Mouse (Mus musculus) erythroblast, embryonic 14.5 days (primary cell): ENCODE data around the gene Vezt. TPM values are rescaled to one million over a fixed set of nuclear protein-coding genes. Genes with fewer than 3 reads are reported as not detected.

Source experiments
- H3K27me3 ChIP-seq: 2 replicates; pipeline ENCODE4 v1.6.1; 2012; ENCODE audit warnings: inconsistent platforms; ENCODE audit not compliant: control insufficient read depth
- H3K36me3 ChIP-seq: 2 replicates; pipeline ENCODE4 v1.6.1; 2012; ENCODE audit warnings: mild to moderate bottlenecking, inconsistent platforms; ENCODE audit not compliant: control insufficient read depth
- H3K4me1 ChIP-seq: 2 replicates; pipeline ENCODE4 v1.6.1; 2012; ENCODE audit warnings: inconsistent platforms; ENCODE audit not compliant: control insufficient read depth
- H3K4me3 ChIP-seq: replicated peaks from 2 replicates; pipeline ENCODE3; 2012; ENCODE audit warnings: moderate library complexity, mild to moderate bottlenecking, inconsistent platforms
- H3K9me3 ChIP-seq: 2 replicates; pipeline ENCODE4 v1.6.1; 2012; ENCODE audit warnings: low read length, inconsistent platforms, mixed read lengths; ENCODE audit not compliant: control insufficient read depth
- GATA1 ChIP-seq: IDR thresholded peaks from 2 replicates; pipeline ENCODE4 v1.6.1; 2012; ENCODE audit warnings: low read length, inconsistent platforms, mixed read lengths
- TAL1 ChIP-seq: IDR thresholded peaks from 3 replicates; pipeline ENCODE4 v1.6.1; 2012; ENCODE audit warnings: low read length, inconsistent platforms, mixed read lengths
- polyA plus RNA-seq: library from polyadenylated mRNA; stranded (reverse); fragments of >175 nt; gene quantifications from 2 replicates; pipeline ENCODE4 v1.2.3, GENCODE M21; 2012

The Vezt gene
- polyA plus RNA-seq, 1 experiment: 0.83 TPM

GRCm38 (mm10) chr10:94043908-94044307 is 8.3 kb upstream of the Vezt start:
- Histone ChIP-seq H3K4me3 (no peak overlapping the region), H3K4me1 (peaks cover 19% of the 10 kb centered on the region), H3K36me3 (peaks cover 43% of the 10 kb centered on the region), H3K27me3 (no peaks in the 10 kb centered on the region), H3K9me3 (no peaks in the 10 kb centered on the region)
- TF ChIP-seq TAL1: no peak
- no peak for TF ChIP-seq GATA1

GRCm38 (mm10) chr10:94038366-94039260 is 3.0 kb upstream of the Vezt start:
- H3K9me3 ChIP-seq: no peaks in the 10 kb centered on the region
- TF ChIP-seq GATA1 (no peak), TAL1 (no peak)

GRCm38 (mm10) chr10:94037596-94037995 is 2.0 kb upstream of the Vezt start:
- no peak overlapping the region for H3K4me3 ChIP-seq
- TF ChIP-seq GATA1: no peak
- TF ChIP-seq TAL1: no peak
- peaks cover 5% of the 10 kb centered on the region for H3K36me3 ChIP-seq
- no peaks in the 10 kb centered on the region for H3K27me3 ChIP-seq
- H3K4me1 ChIP-seq: peaks cover 31% of the 10 kb centered on the region
- H3K9me3 ChIP-seq: no peaks in the 10 kb centered on the region

More at GRCm38 (mm10) chr10:94038366-94039260, 3.0 kb upstream of the Vezt start:
- Histone ChIP-seq H3K4me1 (peaks cover 26% of the 10 kb centered on the region), H3K36me3 (peaks cover 10% of the 10 kb centered on the region), H3K4me3 (no peak overlapping the region), H3K27me3 (no peaks in the 10 kb centered on the region)

GRCm38 (mm10) chr10:94037196-94037595 is 1.6 kb upstream of the Vezt start:
- Histone ChIP-seq H3K4me1 (peaks cover 31% of the 10 kb centered on the region), H3K27me3 (no peaks in the 10 kb centered on the region), H3K9me3 (no peaks in the 10 kb centered on the region), H3K36me3 (peaks cover 4% of the 10 kb centered on the region), H3K4me3 (peak overlapping the region; percentile 97)
- TF ChIP-seq TAL1: no peak
- no peak for TF ChIP-seq GATA1

GRCm38 (mm10) chr10:94036375-94036758 is 750 bp upstream of the Vezt start:
- peak overlapping the region; percentile 97 for H3K4me3 ChIP-seq
- peaks cover 31% of the 10 kb centered on the region for H3K4me1 ChIP-seq
- no peak for TF ChIP-seq GATA1
- no peak for TF ChIP-seq TAL1
- no peaks in the 10 kb centered on the region for H3K27me3 ChIP-seq
- no peaks in the 10 kb centered on the region for H3K9me3 ChIP-seq
- H3K36me3 ChIP-seq: peaks cover 5% of the 10 kb centered on the region

GRCm38 (mm10) chr10:94034876-94035657 is 550 bp downstream of the Vezt start:
- Histone ChIP-seq H3K27me3 (no peaks in the 10 kb centered on the region), H3K36me3 (peaks cover 6% of the 10 kb centered on the region), H3K4me3 (peak overlapping the region; percentile 97), H3K4me1 (peaks cover 31% of the 10 kb centered on the region), H3K9me3 (no peaks in the 10 kb centered on the region)
- TF ChIP-seq TAL1 (no peak), GATA1 (no peak)

GRCm38 (mm10) chr10:94031164-94031563 is 4.5 kb downstream of the Vezt start:
- TF ChIP-seq TAL1: no peak
- no peak for TF ChIP-seq GATA1
- Histone ChIP-seq H3K9me3 (no peaks in the 10 kb centered on the region), H3K4me1 (peaks cover 18% of the 10 kb centered on the region), H3K4me3 (no peak overlapping the region), H3K27me3 (no peaks in the 10 kb centered on the region), H3K36me3 (peaks cover 11% of the 10 kb centered on the region)

GRCm38 (mm10) chr10:94028493-94028892 is 7.1 kb downstream of the Vezt start:
- no peaks in the 10 kb centered on the region for H3K9me3 ChIP-seq
- no peak overlapping the region for H3K4me3 ChIP-seq
- no peaks in the 10 kb centered on the region for H3K27me3 ChIP-seq
- peaks cover 5% of the 10 kb centered on the region for H3K4me1 ChIP-seq
- TF ChIP-seq GATA1: no peak
- TF ChIP-seq TAL1: no peak
- H3K36me3 ChIP-seq: peaks cover 19% of the 10 kb centered on the region

GRCm38 (mm10) chr10:94025079-94025478 is 10.5 kb downstream of the Vezt start:
- no peak overlapping the region for H3K4me3 ChIP-seq
- TF ChIP-seq TAL1 (no peak), GATA1 (no peak)
- H3K4me1 ChIP-seq: peaks cover 17% of the 10 kb centered on the region
- H3K9me3 ChIP-seq: no peaks in the 10 kb centered on the region
- no peaks in the 10 kb centered on the region for H3K27me3 ChIP-seq
- peaks cover 13% of the 10 kb centered on the region for H3K36me3 ChIP-seq
